Mouse (Mus musculus) liver, adult 2 months (tissue): ENCODE measurements around the gene Atp6v1e2. TPM values are rescaled to one million over a fixed set of nuclear protein-coding genes. Genes with fewer than 3 reads are reported as not detected.
A peak's percentile ranks its signal among the peaks of the same experiment; 100 is the strongest.

Experiments
- DNase-seq: peaks from one replicate; pipeline ENCODE4 v3.0.0-alpha.2; 2011; ENCODE audit warnings: low read depth, low spot score; ENCODE audit errors: extremely low read depth
- H3K27ac ChIP-seq: fragments of 200-500 bp; replicated peaks from 2 replicates; pipeline ENCODE4 v1.5.1; 2012; ENCODE audit warnings: low read depth, mild to moderate bottlenecking, control low read depth, inconsistent platforms, low read length; ENCODE audit not compliant: insufficient read depth
- H3K27me3 ChIP-seq: fragments of 200-500 bp; 2 replicates; pipeline ENCODE4 v1.6.1; 2012; ENCODE audit warnings: mild to moderate bottlenecking, moderate library complexity, low read length, inconsistent platforms; ENCODE audit not compliant: control insufficient read depth, insufficient read depth
- H3K36me3 ChIP-seq: fragments of 200-500 bp; 2 replicates; pipeline ENCODE4 v1.6.1; 2012; ENCODE audit warnings: low read length, inconsistent platforms; ENCODE audit not compliant: control insufficient read depth, insufficient read depth
- H3K4me1 ChIP-seq: fragments of 200-500 bp; 2 replicates; pipeline ENCODE4 v1.6.1; 2011; ENCODE audit warnings: low read length; ENCODE audit not compliant: control insufficient read depth, insufficient read depth
- H3K4me3 ChIP-seq: fragments of 200-500 bp; 2 replicates; pipeline ENCODE4 v1.5.1; 2011; ENCODE audit warnings: low read depth, mild to moderate bottlenecking, control low read depth, low read length, moderate library complexity; ENCODE audit not compliant: insufficient read depth
- H3K79me2 ChIP-seq: fragments of 200-500 bp; 2 replicates; pipeline ENCODE4 v1.6.1; 2012; ENCODE audit warnings: inconsistent platforms, mild to moderate bottlenecking, low read length, moderate library complexity; ENCODE audit not compliant: control insufficient read depth, insufficient read depth
- H3K9ac ChIP-seq: fragments of 200-500 bp; 2 replicates; pipeline ENCODE4 v1.6.1; 2012; ENCODE audit warnings: low read depth, mild to moderate bottlenecking, control low read depth, inconsistent platforms, low read length
- CTCF ChIP-seq: fragments of 200-500 bp; IDR thresholded peaks from 2 replicates; pipeline ENCODE4 v1.5.1; 2011; ENCODE audit warnings: low read depth, low read length, control low read depth
- POLR2A ChIP-seq: fragments of 200-500 bp; IDR thresholded peaks from 2 replicates; pipeline ENCODE4 v1.6.1; 2011; ENCODE audit warnings: low read length, control low read depth; ENCODE audit not compliant: insufficient read depth; ENCODE audit errors: extremely low read depth
- WGBS: fragments of 180-500 bp; shearing (Covaris S2); methylation state at CpG from one replicate; pipeline ENCODE4 v1.1.7; 2018; 5-methylcytosine and 5-hydroxymethylcytosine counted together
- polyA plus RNA-seq: library from polyadenylated mRNA; depleted of rRNA; stranded (reverse); fragments of >200 nt; gene quantifications from 2 replicates; pipeline ENCODE4 v1.2.3, GENCODE M21; 2012
- total RNA-seq: library from RNA; depleted of rRNA; stranded (reverse); fragments of >200 nt; gene quantifications from 2 replicates; pipeline ENCODE4 v1.2.3, GENCODE M21; 2014

Atp6v1e2 gene
- total and polyA plus RNA-seq, 2 experiments = not detected

- H3K27me3 ChIP-seq = no peaks in the 10 kb centered on the region
- no peaks in the 10 kb centered on the region for H3K4me1 ChIP-seq
- TF ChIP-seq POLR2A (no peak), CTCF (no peak)
- no peak overlapping the region for H3K4me3 ChIP-seq
- DNase-seq = peak; percentile 52
- H3K79me2 ChIP-seq = no peaks in the 10 kb centered on the region
- no peaks in the 10 kb centered on the region for H3K36me3 ChIP-seq
- no peak overlapping the region for H3K27ac ChIP-seq
- WGBS = 27% methylated on average over 2 of the region's 2 CpGs
- H3K9ac ChIP-seq = no peak overlapping the region
These were observed 25.4 kb upstream of the Atp6v1e2 start for GRCm38 (mm10) chr17:86973097-86973496.

- TF ChIP-seq POLR2A (no peak), CTCF (no peak)
- DNase-seq = no peak
- H3K4me3 ChIP-seq = no peak overlapping the region
- H3K9ac ChIP-seq = no peak overlapping the region
- WGBS = 91% methylated on average over 7 of the region's 7 CpGs
- H3K4me1 ChIP-seq = no peaks in the 10 kb centered on the region
- no peaks in the 10 kb centered on the region for H3K79me2 ChIP-seq
- no peaks in the 10 kb centered on the region for H3K27me3 ChIP-seq
- no peak overlapping the region for H3K27ac ChIP-seq
- H3K36me3 ChIP-seq = no peaks in the 10 kb centered on the region
These were observed 24.2 kb upstream of the Atp6v1e2 start for GRCm38 (mm10) chr17:86971860-86972259.

- Histone ChIP-seq H3K4me1 (no peaks in the 10 kb centered on the region), H3K79me2 (no peaks in the 10 kb centered on the region), H3K27ac (no peak overlapping the region), H3K4me3 (no peak overlapping the region), H3K9ac (no peak overlapping the region), H3K36me3 (no peaks in the 10 kb centered on the region), H3K27me3 (no peaks in the 10 kb centered on the region)
- DNase-seq = no peak
- 91% methylated on average over 5 of the region's 5 CpGs for WGBS
- no peak for TF ChIP-seq POLR2A
- no peak for TF ChIP-seq CTCF
These were observed 23.3 kb upstream of the Atp6v1e2 start for GRCm38 (mm10) chr17:86971036-86971435.

- Histone ChIP-seq H3K4me1 (no peaks in the 10 kb centered on the region), H3K27ac (no peak overlapping the region), H3K9ac (no peak overlapping the region), H3K27me3 (no peaks in the 10 kb centered on the region), H3K36me3 (no peaks in the 10 kb centered on the region), H3K79me2 (no peaks in the 10 kb centered on the region), H3K4me3 (no peak overlapping the region)
- 95% methylated on average over 15 of the region's 15 CpGs for WGBS
- TF ChIP-seq POLR2A = no peak
- TF ChIP-seq CTCF = no peak
- DNase-seq = no peak
These were observed 22.5 kb upstream of the Atp6v1e2 start for GRCm38 (mm10) chr17:86970026-86970750.

- TF ChIP-seq CTCF (no peak), POLR2A (no peak)
- no peaks in the 10 kb centered on the region for H3K79me2 ChIP-seq
- no peak overlapping the region for H3K27ac ChIP-seq
- no peaks in the 10 kb centered on the region for H3K36me3 ChIP-seq
- no peaks in the 10 kb centered on the region for H3K4me1 ChIP-seq
- H3K4me3 ChIP-seq = no peak overlapping the region
- no peak overlapping the region for H3K9ac ChIP-seq
- DNase-seq = no peak
- 75% methylated on average over 5 of the region's 5 CpGs for WGBS
- no peaks in the 10 kb centered on the region for H3K27me3 ChIP-seq
These were observed 21.9 kb upstream of the Atp6v1e2 start for GRCm38 (mm10) chr17:86969582-86969981.

GRCm38 (mm10) chr17:86968581-86968980, 20.9 kb upstream of the Atp6v1e2 start:
- 92% methylated on average over 5 of the region's 5 CpGs for WGBS
- Histone ChIP-seq H3K27me3 (no peaks in the 10 kb centered on the region), H3K9ac (no peak overlapping the region), H3K79me2 (no peaks in the 10 kb centered on the region), H3K4me3 (no peak overlapping the region), H3K27ac (no peak overlapping the region), H3K4me1 (no peaks in the 10 kb centered on the region; the same call in 1 of the 2 replicates), H3K36me3 (no peaks in the 10 kb centered on the region)
- DNase-seq = no peak
- TF ChIP-seq POLR2A (no peak), CTCF (no peak)
